Mouse (Mus musculus): ENCODE measurements at regions not wholly inside any gene's neighbourhood (a gene's known extent, or its start where the extent isn't known, plus 50 kb on each side); places are given as distances from the start of the nearest gene placed in this dataset.

DNA sequence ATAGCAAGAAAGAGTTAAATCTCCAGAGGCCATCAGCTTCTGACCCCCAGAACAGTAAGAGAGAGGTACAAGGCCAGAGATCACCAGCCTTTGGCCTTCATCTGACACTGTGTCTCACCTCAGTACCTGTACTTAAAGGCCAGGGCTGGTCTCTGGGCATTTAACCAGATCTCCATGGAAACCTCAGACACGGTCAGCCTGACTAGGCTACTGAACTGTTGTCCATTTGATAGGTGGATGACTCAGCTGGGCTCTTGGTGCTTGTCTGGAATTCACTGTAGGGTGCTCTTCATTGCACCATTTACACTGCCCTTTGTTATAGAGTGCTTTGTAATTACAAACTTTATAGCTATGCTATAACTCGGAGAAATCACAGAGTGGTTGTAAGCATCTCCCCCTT is 335.1 kb upstream of the Camk1g start:
- Histone ChIP-seq H3K27ac (ENCODE audit: insufficient read depth, low read length) (no peak overlapping the region), H3K4me3 (replicated peaks; ENCODE audit: insufficient read depth, low read depth, low read length) (no peak overlapping the region), H3K27me3 (ENCODE audit: control insufficient read depth, insufficient read depth, low read length) (no peaks in the 10 kb centered on the region), H3K4me1 (ENCODE audit: control insufficient read depth, insufficient read depth, low read length) (peaks cover 7% of the 10 kb centered on the region; the same call in 1 of the 2 replicates)
- 44% methylated on average over 2 of the region's 2 CpGs for WGBS
- TF ChIP-seq CTCF (IDR thresholded peaks at IDR 0.05; ENCODE audit: borderline replicate concordance, insufficient read depth, low read depth, low read length) (no peak), POLR2A (IDR thresholded peaks at IDR 0.05; ENCODE audit: borderline replicate concordance, insufficient read depth, low read length) (no peak)
- peak in 1 of 2 experiments; percentile 65 for DNase-seq

DNA sequence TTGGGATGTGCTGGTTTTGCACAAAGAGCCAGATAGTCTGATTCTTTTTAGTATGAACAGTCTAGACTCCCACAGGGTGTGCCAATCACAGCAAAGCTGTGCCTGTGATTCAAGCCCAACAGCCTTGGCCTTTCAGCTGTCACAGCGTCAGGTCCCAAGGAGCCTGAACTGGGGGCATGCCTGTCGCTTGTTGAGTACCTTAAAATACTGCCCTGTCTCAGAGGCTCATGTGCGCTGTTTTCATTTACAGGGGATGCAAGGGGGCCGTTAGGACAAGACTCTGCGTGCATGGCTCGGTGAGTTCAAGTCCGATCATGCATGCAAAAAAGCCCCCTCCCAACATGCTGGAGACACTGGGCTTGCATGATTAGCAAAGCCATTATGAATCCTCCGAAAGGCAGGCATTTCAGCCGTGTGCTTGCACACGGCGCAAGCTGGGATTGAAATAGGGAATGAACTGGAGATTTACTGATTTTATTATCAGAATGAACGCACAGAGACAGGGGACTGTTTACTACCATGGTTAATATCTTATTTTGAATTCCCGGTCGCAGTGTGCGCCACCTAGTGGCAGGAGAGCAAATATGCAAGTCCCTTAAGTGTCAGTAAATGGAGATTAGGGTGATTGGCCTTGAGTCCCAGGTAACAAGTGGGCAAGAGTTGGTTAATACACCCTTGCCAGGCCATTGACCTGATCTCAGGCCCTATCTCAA is 332.8 kb upstream of the Camk1g start:
- Histone ChIP-seq H3K27me3 (ENCODE audit: control insufficient read depth, insufficient read depth, low read length) (no peaks in the 10 kb centered on the region), H3K27ac (ENCODE audit: insufficient read depth, low read length) (no peak overlapping the region), H3K4me3 (replicated peaks; ENCODE audit: insufficient read depth, low read depth, low read length) (peak overlapping the region; percentile 31), H3K4me1 (ENCODE audit: control insufficient read depth, insufficient read depth, low read length) (peaks cover 12% of the 10 kb centered on the region; the same call in 1 of the 2 replicates)
- no peak for TF ChIP-seq POLR2A (IDR thresholded peaks at IDR 0.05; ENCODE audit: borderline replicate concordance, insufficient read depth, low read length)
- TF ChIP-seq CTCF (IDR thresholded peaks at IDR 0.05; ENCODE audit: borderline replicate concordance, insufficient read depth, low read depth, low read length), result peak; percentile 80
- WGBS, result 20% methylated on average over 15 of the region's 15 CpGs
- peak; percentile 46 to 65 for DNase-seq

GRCm38 (mm10) chr1:193700217-193700616 is 330.1 kb upstream of the Camk1g start:
- H3K27ac ChIP-seq (ENCODE audit: insufficient read depth, low read length), result no peak overlapping the region
- peak in 1 of 2 experiments; percentile 30 for DNase-seq
- no peaks in the 10 kb centered on the region for H3K27me3 ChIP-seq (ENCODE audit: control insufficient read depth, insufficient read depth, low read length)
- H3K4me1 ChIP-seq (ENCODE audit: control insufficient read depth, insufficient read depth, low read length), result peaks cover 12% of the 10 kb centered on the region; the same call in 1 of the 2 replicates
- TF ChIP-seq CTCF (IDR thresholded peaks at IDR 0.05; ENCODE audit: borderline replicate concordance, insufficient read depth, low read depth, low read length) (no peak), POLR2A (IDR thresholded peaks at IDR 0.05; ENCODE audit: borderline replicate concordance, insufficient read depth, low read length) (no peak)
- WGBS, result 61% methylated on average over 3 of the region's 3 CpGs
- no peak overlapping the region for H3K4me3 ChIP-seq (replicated peaks; ENCODE audit: insufficient read depth, low read depth, low read length)

- Histone ChIP-seq H3K27ac (ENCODE audit: insufficient read depth, low read length) (no peak overlapping the region), H3K4me3 (replicated peaks; ENCODE audit: insufficient read depth, low read depth, low read length) (no peak overlapping the region), H3K27me3 (ENCODE audit: control insufficient read depth, insufficient read depth, low read length) (no peaks in the 10 kb centered on the region), H3K4me1 (ENCODE audit: control insufficient read depth, insufficient read depth, low read length) (peaks cover 12% of the 10 kb centered on the region; the same call in 1 of the 2 replicates)
- DNase-seq, result peak; percentile 78 to 86
- WGBS, result 15% methylated on average over 7 of the region's 7 CpGs
- no peak for TF ChIP-seq POLR2A (IDR thresholded peaks at IDR 0.05; ENCODE audit: borderline replicate concordance, insufficient read depth, low read length)
- peak; percentile 97 for TF ChIP-seq CTCF (IDR thresholded peaks at IDR 0.05; ENCODE audit: borderline replicate concordance, insufficient read depth, low read depth, low read length)
Measured at GRCm38 (mm10) chr1:193698603-193699266, 328.6 kb upstream of the Camk1g start.

DNA sequence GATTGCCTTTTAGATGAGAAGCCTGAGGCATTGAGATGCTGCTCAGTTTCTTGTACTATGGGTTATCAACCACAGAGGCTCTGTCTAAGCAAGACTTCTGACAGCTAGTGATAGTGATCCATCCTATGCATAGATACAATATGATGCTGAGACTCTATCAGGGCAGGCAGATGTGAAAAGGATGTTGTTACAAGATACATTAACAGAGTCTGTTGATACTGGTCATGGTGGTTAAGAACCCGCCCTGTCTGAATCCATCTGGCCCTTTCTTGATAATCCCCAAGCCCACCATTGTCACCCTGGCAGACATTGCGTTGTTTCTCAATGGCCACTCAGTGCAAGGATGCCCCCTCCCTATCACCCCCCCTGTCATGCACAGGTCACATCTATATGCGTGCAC is 327.8 kb upstream of the Camk1g start:
- Histone ChIP-seq H3K4me1 (ENCODE audit: control insufficient read depth, insufficient read depth, low read length) (peaks cover 12% of the 10 kb centered on the region; the same call in 1 of the 2 replicates), H3K27ac (ENCODE audit: insufficient read depth, low read length) (no peak overlapping the region), H3K27me3 (ENCODE audit: control insufficient read depth, insufficient read depth, low read length) (no peaks in the 10 kb centered on the region), H3K4me3 (replicated peaks; ENCODE audit: insufficient read depth, low read depth, low read length) (no peak overlapping the region)
- no peak for DNase-seq
- no peak for TF ChIP-seq CTCF (IDR thresholded peaks at IDR 0.05; ENCODE audit: borderline replicate concordance, insufficient read depth, low read depth, low read length)
- no peak for TF ChIP-seq POLR2A (IDR thresholded peaks at IDR 0.05; ENCODE audit: borderline replicate concordance, insufficient read depth, low read length)
- 98% methylated on average over 3 of the region's 3 CpGs for WGBS

DNA sequence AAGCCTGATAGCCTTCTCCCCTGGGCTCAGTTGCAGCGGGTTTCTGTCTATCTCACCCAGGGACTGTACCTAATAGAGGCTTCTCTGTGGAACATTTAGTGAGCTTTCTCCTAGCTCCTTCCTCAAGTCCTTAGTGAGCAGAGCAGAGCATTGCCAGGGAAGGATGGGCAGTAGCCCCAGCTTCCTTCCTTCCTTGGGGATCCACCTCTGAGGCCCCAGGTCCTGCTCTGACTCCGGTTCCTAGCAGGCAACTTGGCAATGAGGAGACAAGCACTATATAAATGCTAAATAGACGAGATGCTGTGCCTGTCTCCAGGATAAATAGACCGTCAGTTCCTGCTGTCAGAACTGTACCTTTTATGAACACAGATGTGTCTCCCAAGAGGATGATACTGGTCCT is 326.9 kb upstream of the Camk1g start:
- Histone ChIP-seq H3K4me1 (ENCODE audit: control insufficient read depth, insufficient read depth, low read length) (peaks cover 12% of the 10 kb centered on the region; the same call in 1 of the 2 replicates), H3K27me3 (ENCODE audit: control insufficient read depth, insufficient read depth, low read length) (no peaks in the 10 kb centered on the region), H3K27ac (ENCODE audit: insufficient read depth, low read length) (no peak overlapping the region), H3K4me3 (replicated peaks; ENCODE audit: insufficient read depth, low read depth, low read length) (no peak overlapping the region)
- WGBS, result 78% methylated on average over 4 of the region's 4 CpGs
- TF ChIP-seq CTCF (IDR thresholded peaks at IDR 0.05; ENCODE audit: borderline replicate concordance, insufficient read depth, low read depth, low read length), result no peak
- no peak for TF ChIP-seq POLR2A (IDR thresholded peaks at IDR 0.05; ENCODE audit: borderline replicate concordance, insufficient read depth, low read length)
- DNase-seq, result no peak

DNA sequence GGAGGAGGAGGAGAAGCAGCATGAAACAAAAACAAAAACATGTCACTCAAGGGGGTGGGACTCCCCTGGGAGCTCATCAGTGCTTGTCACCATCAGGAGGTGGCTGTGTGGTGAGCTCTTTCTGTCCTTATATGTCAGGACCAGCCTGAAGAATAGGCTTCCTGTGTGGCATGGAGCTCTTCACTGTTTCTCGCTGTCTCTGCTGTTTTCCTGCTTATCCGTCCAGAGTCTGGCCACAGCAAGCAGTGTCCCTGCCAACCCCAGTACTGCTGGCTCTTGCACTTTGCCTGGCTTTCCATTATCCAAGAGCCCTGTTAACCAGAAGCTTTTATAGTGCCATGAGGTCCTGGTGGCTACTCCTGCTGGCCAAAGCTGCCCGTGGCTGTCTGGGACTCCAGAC is 322.9 kb upstream of the Camk1g start:
- TF ChIP-seq CTCF (IDR thresholded peaks at IDR 0.05; ENCODE audit: borderline replicate concordance, insufficient read depth, low read depth, low read length) (no peak), POLR2A (IDR thresholded peaks at IDR 0.05; ENCODE audit: borderline replicate concordance, insufficient read depth, low read length) (no peak)
- Histone ChIP-seq H3K27ac (ENCODE audit: insufficient read depth, low read length) (no peak overlapping the region), H3K4me1 (ENCODE audit: control insufficient read depth, insufficient read depth, low read length) (no peaks in the 10 kb centered on the region), H3K27me3 (ENCODE audit: control insufficient read depth, insufficient read depth, low read length) (no peaks in the 10 kb centered on the region), H3K4me3 (replicated peaks; ENCODE audit: insufficient read depth, low read depth, low read length) (no peak overlapping the region)
- DNase-seq, result peak; percentile 26 to 62
- WGBS, result 6% methylated on average over 3 of the region's 3 CpGs

DNA sequence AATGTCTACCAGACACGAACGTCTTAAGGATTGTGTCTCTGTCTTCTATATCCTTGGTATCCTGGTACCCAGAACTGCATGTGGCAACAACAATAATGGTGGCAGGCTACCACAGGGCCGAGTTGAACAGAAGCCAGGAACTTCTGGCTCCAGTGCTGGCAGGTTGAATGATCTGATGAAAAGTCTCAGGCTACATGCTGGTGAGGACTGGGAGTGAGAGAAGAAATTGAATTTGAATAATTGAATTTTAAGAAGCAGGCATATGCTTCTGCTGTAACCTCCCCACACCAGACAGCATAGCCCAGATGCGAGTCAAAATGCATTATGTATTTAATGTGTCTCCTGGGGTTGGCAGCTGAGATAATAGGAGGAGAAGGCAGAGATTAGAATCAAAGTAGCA is 319.5 kb upstream of the Camk1g start:
- Histone ChIP-seq H3K27me3 (ENCODE audit: control insufficient read depth, insufficient read depth, low read length) (no peaks in the 10 kb centered on the region), H3K4me1 (ENCODE audit: control insufficient read depth, insufficient read depth, low read length) (no peaks in the 10 kb centered on the region), H3K4me3 (replicated peaks; ENCODE audit: insufficient read depth, low read depth, low read length) (no peak overlapping the region), H3K27ac (ENCODE audit: insufficient read depth, low read length) (no peak overlapping the region)
- 33% methylated on average over 4 of the region's 4 CpGs for WGBS
- no peak for DNase-seq
- TF ChIP-seq CTCF (IDR thresholded peaks at IDR 0.05; ENCODE audit: borderline replicate concordance, insufficient read depth, low read depth, low read length) (no peak), POLR2A (IDR thresholded peaks at IDR 0.05; ENCODE audit: borderline replicate concordance, insufficient read depth, low read length) (no peak)
